Mouse (Mus musculus) brown adipose tissue, adult 24 weeks (tissue): ENCODE results near the gene Snorc. TPM values are rescaled to one million over a fixed set of nuclear protein-coding genes. Genes with fewer than 3 reads are reported as not detected.
"Not testable (repeated sequence)": the region's sequence is repeated elsewhere in the genome, so short reads cannot be mapped to it uniquely, and the experiment has no call there.

Experiments
- H3K27ac ChIP-seq: fragments of 200-500 bp; replicated peaks from 2 replicates; pipeline ENCODE4 v1.5.1; 2012; ENCODE audit warnings: low read depth, mild to moderate bottlenecking, low read length
- H3K4me1 ChIP-seq: fragments of 200-500 bp; 2 replicates; pipeline ENCODE4 v1.6.1; 2012; ENCODE audit warnings: low read length, mixed read lengths; ENCODE audit not compliant: control insufficient read depth, insufficient read depth, insufficient read length
- H3K4me3 ChIP-seq: fragments of 200-500 bp; 2 replicates; pipeline ENCODE4 v1.5.1; 2012; ENCODE audit warnings: low read depth, mild to moderate bottlenecking, low read length, moderate library complexity; ENCODE audit not compliant: insufficient read depth
- polyA plus RNA-seq: library from polyadenylated mRNA; stranded (reverse); fragments of >200 nt; gene quantifications from 2 replicates; pipeline ENCODE4 v1.2.4, GENCODE M21; 2012; ENCODE audit not compliant: missing spikeins, insufficient read depth, insufficient read length

Snorc gene
- polyA plus RNA-seq, result not detected in 2 replicates

DNA sequence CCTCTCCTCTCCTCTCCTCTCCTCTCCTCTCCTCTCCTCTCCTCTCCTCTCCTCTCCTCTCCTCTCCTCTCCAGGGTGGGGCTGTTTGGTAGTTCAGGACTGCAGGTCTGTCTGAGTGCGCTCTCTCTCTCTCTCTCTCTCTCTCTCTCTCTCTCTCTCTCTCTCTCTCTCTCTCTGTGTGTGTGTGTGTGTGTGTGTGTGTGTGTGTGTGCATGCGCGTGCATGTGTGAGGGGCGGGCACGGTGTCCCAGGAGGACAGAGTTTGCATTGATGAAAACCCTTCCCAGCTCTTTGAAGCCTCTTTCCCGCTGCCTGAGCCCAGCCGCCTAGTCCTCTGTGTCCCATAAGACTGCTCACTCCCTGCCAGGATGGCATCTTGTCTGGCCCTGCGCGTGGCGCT is at the start of gene Snorc:
TSS of gene Snorc (plus strand) at position 301 of the 400 bp plus-strand sequence.
- not testable (repeated sequence) for H3K4me1 ChIP-seq, H3K4me3 ChIP-seq, H3K27ac ChIP-seq

DNA sequence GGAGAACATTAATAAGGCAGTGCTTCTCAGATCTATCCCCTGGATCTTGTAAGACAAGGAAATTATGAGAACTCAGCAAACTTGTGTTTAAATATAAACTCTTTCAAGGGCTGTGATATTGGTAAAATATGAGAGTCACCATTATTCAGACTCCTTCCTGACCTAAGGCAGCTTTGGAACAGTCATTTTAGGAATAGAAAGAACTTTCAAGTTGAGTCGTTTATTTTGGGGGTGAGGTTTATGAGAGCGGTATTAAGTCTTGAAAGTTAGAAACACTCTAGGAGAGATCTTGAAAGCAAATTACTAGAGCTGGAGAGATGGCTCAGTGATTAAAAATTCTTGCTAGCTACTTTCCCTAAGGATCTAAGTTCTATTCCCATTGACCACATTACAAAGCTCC is 34.9 kb upstream of the Snorc start:
- Histone ChIP-seq H3K4me1 (no peaks in the 10 kb centered on the region), H3K4me3 (no peak overlapping the region), H3K27ac (no peak overlapping the region)

DNA sequence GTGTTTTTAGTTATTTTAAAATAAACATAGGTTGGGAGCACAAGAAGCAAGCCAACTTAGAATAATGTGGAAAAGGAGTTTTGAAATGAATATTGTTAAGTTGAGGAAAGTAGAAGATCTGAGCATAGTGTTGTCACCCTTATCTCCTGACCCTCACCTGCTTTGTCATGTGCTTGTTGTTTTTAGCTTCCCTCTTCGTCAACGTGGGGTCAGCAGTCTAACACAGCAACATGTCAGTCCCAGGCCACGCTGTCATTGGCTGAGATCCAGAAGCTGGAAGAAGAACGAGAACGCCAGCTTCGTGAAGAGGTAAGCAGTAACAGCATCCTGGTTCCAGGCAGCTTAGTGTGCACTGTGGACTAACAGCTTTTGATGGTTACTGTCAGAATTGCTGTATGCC is 33.5 kb upstream of the Snorc start:
- Histone ChIP-seq H3K27ac (no peak overlapping the region), H3K4me3 (no peak overlapping the region), H3K4me1 (no peaks in the 10 kb centered on the region)

DNA sequence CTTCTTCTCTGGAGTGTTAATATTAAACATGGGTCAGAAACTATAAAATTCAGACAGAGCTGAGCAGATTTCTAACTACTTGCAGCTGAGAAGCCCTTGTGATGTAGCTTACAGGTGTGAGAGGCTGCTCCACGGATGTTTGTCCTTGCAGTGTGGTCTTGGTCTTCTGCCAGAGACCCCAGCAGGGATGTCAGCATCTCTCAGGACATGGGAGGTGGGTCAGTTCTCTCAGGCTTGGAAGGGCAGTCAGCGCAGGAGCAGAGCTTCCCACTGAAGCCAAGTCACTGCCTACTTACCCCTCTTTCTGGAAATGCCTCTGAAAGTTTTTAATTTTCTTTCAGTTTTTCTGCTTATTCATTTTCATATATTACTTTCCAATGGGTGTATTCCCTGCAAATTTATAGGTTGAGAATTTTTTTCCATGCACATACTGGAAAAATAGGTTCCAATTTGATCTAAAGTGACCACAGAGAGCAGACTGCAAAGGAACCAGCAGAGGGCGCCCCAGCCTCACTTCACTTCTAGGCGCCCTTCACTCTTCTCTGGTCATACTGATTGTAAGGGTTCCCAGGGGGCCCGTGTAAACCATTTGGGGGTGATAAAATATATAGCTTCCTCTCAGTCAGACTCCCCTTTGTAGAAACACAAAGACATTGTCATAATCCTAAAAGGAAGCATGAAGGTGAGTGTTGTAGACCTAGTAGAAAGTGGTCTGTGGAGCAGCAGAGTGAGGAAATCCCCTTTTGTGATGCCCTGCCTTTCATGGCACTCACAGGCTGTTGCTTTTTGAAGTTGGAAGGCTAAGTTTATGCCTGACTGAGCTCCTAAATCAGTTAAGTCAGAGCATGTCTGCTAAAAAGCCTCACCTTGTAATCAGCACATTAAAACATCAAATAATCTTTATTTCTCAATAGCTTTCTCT is 22.6 kb upstream of the Snorc start:
- Histone ChIP-seq H3K4me3 (no peak overlapping the region), H3K27ac (no peak overlapping the region), H3K4me1 (no peaks in the 10 kb centered on the region)

DNA sequence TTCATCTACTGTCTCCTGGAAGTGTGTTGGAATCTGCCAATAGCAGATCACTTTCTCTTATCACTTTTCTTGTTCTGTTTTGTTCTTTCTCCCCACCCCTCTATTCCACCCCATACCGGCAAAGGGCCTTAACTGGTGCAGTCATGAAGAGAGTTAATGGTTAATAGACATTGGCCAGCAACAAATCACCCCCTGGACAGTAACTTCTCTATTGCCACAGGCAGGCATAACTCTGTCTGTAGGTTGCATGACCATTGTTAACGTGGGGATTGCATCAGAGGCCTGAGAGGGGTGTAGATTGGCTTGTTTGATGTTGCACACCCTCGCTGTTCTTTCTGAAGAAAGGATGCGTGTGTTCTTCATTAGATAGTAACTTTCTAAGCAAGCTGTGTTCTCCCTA is 20.6 kb upstream of the Snorc start:
- Histone ChIP-seq H3K27ac (no peak overlapping the region), H3K4me3 (no peak overlapping the region), H3K4me1 (no peaks in the 10 kb centered on the region)

DNA sequence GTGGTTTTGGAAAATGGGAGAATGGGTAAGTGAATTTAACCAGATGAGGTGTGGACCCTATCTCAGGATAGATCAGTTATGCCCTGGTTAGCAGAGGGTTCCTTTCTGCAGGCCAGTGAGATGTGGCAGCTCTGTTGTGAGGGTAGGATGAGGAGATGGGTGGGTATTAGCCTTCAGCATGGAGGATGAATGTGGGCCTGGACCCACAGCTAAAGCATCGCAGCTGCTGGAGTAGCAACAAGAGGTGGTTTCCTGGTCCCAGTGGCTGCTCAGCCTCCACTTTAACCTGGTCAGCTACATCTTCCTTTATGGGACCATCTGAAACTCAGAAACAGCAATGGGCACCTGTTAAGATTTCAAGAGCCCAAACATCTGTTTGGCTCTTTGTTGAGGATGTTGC is 13.6 kb upstream of the Snorc start:
- no peak overlapping the region for H3K27ac ChIP-seq
- H3K4me3 ChIP-seq, result no peak overlapping the region

DNA sequence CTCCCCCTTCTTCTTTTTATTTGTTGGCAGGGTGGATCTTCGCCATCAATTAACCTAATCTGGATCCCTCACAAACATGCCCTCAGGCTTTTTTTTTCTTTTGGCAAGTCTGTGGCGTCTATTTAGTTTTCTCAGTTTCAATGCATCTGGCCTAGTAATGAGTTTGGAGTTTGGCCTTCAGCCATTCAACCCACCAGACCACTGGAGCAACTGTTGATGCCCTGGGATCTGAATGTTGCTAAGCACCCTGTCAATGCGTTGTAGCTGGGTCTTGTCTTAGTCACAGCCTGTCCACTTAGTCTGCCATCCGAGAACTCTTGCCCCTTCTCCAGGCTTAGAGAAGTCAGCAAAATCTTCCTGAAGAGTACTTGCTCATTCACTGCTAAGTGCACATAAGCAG is 12.0 kb upstream of the Snorc start:
- no peak overlapping the region for H3K4me3 ChIP-seq
- no peaks in the 10 kb centered on the region for H3K4me1 ChIP-seq
- H3K27ac ChIP-seq, result no peak overlapping the region

More for the DNA sequence above, 13.6 kb upstream of the Snorc start:
- H3K4me1 ChIP-seq, result no peaks in the 10 kb centered on the region

DNA sequence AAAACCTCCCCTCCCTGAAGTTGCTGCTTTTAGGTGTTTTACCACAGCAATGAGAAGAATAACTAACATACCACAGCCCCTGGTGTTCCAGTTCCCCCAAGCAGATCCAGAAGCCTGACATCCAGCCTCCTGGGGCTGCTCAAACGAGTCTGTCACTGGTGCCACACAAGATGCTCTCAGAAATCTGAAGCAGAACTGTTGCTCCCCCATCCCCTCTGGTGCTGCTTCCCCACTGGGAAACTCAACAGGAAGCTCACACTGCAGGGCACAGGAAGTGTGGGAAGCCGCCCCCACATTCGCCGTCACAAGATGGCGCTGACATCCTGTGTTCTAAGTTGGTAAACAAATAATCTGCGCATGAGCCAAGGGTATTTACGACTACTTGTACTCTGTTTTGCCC is 10.2 kb upstream of the Snorc start:
- not testable (repeated sequence) for H3K4me3 ChIP-seq, H3K4me1 ChIP-seq, H3K27ac ChIP-seq

DNA sequence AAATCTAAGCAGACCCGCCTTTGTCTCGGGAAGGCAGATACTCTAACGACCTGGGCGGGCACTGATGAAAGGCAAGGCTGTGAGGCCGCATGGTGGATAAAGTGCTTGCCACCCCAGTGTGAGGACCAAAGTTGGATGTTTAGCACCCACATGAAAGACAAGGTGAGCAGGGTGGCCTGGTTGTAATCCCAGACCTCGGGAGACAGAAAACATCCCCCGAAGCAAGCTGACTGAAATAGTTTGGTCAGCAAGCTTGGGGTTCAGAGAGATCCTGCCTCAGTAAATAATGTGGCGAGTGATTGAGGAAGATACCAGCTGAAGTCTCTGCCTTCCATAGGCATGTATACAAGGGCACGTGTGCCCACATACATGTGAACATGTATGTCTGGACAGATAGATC is 2.6 kb upstream of the Snorc start:
- Histone ChIP-seq H3K4me3 (no peak overlapping the region), H3K4me1 (no peaks in the 10 kb centered on the region), H3K27ac (no peak overlapping the region)

DNA sequence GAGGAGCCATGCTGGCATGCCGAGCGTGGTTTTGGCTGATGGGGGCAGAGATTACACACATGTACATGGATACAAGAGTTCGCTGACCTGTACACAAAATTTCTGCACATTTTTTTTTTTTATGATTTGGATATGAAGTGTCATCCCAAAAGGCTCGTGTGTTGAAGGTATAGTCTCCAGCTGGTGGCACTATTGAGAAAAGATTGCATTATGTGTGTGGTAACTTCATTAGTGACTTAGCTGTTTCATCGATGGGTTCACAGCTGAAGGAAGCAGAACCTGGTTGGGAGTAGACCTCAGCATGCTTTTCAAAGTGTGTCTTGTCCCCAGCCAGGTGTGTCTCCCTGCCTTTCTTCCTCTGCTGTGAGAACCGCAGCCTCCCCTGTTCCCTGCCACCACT is 1.8 kb upstream of the Snorc start:
- Histone ChIP-seq H3K27ac (no peak overlapping the region), H3K4me1 (no peaks in the 10 kb centered on the region)

DNA sequence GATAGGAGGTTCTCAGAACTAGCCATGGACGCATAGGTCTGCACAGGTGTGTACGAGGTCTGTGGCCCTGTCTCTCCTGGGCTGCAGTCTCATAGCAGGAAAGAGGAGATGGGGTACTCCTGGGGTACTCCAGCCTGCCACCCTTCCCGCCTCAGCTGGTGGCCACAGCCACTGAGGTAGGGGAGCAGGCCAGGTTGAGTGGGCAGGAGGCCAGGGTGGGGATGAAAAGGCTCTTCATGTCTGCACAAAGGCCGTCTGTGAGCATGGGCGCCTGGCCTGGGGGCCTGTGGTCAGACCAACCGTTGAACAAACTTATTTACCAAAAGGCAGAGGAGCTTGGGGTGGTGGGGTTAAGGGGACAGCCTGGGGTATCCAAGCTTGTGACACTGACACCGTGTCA is 1.8 kb downstream of the Snorc start:
- no peaks in the 10 kb centered on the region for H3K4me1 ChIP-seq
- H3K27ac ChIP-seq, result no peak overlapping the region
- H3K4me3 ChIP-seq, result no peak overlapping the region

More for the DNA sequence above, 1.8 kb upstream of the Snorc start:
- no peak overlapping the region for H3K4me3 ChIP-seq

DNA sequence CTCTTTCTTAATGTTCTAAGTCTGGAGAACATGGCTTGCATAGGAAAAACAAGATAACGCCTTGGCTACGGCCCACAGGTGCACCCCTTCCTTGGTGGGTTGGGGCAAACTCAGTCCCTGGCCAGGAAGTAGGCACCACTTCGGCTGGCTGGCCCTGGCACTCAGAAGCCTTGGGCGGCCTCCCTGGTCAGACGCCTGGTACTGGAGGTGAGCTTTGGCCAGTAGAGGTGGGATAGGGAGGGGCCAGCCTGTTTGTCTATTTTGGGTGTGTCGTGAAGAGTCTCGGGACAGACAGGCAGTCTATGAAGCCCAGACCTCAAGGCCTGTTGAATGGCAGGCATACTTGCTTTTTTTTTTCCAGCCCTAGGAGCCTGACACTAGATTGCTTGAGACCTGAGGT is 2.5 kb downstream of the Snorc start:
- Histone ChIP-seq H3K4me3 (no peak overlapping the region), H3K4me1 (no peaks in the 10 kb centered on the region), H3K27ac (no peak overlapping the region)

DNA sequence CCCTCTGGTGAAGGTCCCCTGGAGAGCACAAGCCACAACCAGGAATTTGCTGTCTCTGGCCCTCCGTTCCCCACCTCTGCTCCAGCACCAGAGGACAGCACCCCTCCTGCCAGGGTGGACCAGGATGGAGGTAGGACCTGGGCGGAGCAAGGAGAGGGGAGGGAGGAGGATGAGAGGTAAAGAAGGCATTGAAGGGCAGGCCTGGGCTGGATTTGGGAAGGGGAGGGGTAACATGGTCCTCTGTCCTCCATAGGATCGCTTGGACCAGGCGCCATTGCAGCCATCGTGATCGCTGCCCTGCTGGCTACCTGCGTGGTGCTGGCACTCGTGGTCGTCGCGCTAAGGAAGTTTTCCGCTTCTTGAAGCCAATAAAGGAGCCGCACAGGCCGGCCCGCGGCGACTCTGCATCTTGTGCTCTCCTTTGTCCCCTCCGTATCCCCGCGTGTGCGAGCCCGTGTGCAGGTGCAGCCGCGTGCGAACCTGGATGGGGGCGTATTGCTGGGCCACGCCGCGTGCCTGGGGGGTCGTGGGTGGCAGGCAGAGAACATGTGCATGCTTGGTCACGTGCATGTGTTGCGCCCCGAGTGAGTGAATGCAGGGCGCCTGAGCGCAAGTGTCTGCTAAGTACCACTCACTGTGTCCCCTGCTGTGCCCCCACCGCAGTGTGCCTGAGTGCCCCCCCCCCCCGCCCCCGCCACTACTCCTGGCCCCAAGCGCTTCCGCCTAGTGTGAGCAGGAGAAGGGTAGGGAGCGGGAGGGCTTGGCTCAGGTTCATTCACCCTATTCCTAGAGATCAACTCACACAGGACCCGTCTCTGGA is 5.2 kb downstream of the Snorc start:
- Histone ChIP-seq H3K4me3 (no peak overlapping the region), H3K27ac (no peak overlapping the region), H3K4me1 (no peaks in the 10 kb centered on the region)

DNA sequence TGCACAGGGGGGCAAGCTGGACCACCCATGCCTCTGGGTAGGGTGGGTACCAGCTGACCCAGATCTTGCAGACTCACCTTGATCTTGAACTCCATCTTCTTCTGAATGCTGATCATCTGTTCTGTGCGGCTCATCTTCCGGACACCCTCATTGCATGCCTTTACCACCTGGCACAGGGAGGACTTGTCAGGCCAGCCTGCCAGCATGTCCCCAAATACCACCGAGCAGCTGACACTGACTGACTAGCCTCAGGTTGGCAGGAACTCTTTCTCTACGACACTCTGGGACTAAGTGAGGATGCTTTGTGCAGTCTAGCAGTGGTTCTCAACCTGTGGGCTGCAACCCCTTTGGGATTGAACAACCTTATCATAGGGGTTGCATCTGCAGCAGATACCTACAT is 12.5 kb downstream of the Snorc start:
- Histone ChIP-seq H3K27ac (no peak overlapping the region), H3K4me1 (no peaks in the 10 kb centered on the region), H3K4me3 (no peak overlapping the region)

DNA sequence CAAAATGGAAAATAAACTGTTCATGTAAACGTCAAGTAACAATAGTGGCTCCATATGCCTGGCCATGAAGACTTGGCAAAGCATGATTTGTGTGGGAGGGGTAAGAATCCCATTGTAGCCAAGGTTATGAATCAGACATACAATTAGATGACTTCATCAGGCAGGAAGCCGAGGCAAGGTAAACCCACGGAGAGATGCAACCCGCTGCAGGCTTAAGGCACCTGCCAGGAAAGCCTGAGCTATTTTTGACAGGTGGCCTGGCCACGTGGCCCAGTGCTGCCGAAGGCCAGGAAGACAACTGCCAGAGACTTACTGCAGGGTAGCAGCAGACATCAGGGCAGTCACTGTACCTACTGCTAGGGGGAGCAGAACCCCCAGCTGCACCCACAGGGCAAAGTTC is 16.3 kb downstream of the Snorc start:
- no peak overlapping the region for H3K27ac ChIP-seq
- no peak overlapping the region for H3K4me3 ChIP-seq
- no peaks in the 10 kb centered on the region for H3K4me1 ChIP-seq
